Mouse (Mus musculus) cerebellum, postnatal 4 days (tissue): ENCODE results near the gene Wfdc10.

Experiments used
- DNase-seq, 2 experiments: peaks; one replicate each; pipeline ENCODE4 v3.0.0; 2022; ENCODE audit warnings: low spot score in 2 of 2, mixed read lengths in 1 of 2

Gene Wfdc10

GRCm38 (mm10) chr2:164655858-164656257 is at the start of gene Wfdc10:
Gene Wfdc10 (plus strand): TSS chr2:164656046.
- peak; percentile 32 to 60 for DNase-seq

GRCm38 (mm10) chr2:164608781-164609180 is 47.1 kb upstream of the Wfdc10 start:
- no peak for DNase-seq

- peak in 1 of 2 experiments; percentile 25 for DNase-seq
Observed at GRCm38 (mm10) chr2:164613471-164613870, 42.4 kb upstream of the Wfdc10 start, which contains the start of the genes Wfdc6b and Wfdc8. Gene Wfdc6b (plus strand): TSS chr2:164613522. Gene Wfdc8 (minus strand): TSS chr2:164613626.

GRCm38 (mm10) chr2:164615386-164615785 is 40.5 kb upstream of the Wfdc10 start:
- DNase-seq: no peak

- DNase-seq: no peak
Observed at GRCm38 (mm10) chr2:164619050-164619449, 36.8 kb upstream of the Wfdc10 start.

- DNase-seq: no peak
Observed at GRCm38 (mm10) chr2:164621775-164622174, 34.1 kb upstream of the Wfdc10 start.

- DNase-seq: no peak
Observed at GRCm38 (mm10) chr2:164635266-164635665, 20.6 kb upstream of the Wfdc10 start.

GRCm38 (mm10) chr2:164638696-164639095 is 17.1 kb upstream of the Wfdc10 start, which contains the start of gene Wfdc16:
Gene Wfdc16 (minus strand): TSS chr2:164638796.
- no peak for DNase-seq

GRCm38 (mm10) chr2:164641129-164641528 is 14.7 kb upstream of the Wfdc10 start:
- DNase-seq: no peak

GRCm38 (mm10) chr2:164641881-164642673 is 13.8 kb upstream of the Wfdc10 start:
- DNase-seq: no peak

GRCm38 (mm10) chr2:164656483-164656882 is 637 bp downstream of the Wfdc10 start, which contains the start of gene Wfdc9:
Gene Wfdc9 (minus strand): TSS chr2:164656583.
- no peak for DNase-seq

- no peak for DNase-seq
Observed at GRCm38 (mm10) chr2:164664851-164665250, 9.0 kb downstream of the Wfdc10 start.

GRCm38 (mm10) chr2:164670261-164670660 is 14.4 kb downstream of the Wfdc10 start:
- DNase-seq: no peak

GRCm38 (mm10) chr2:164670938-164671337 is 15.1 kb downstream of the Wfdc10 start:
- no peak for DNase-seq

- no peak for DNase-seq
Observed at GRCm38 (mm10) chr2:164673987-164674386, 18.1 kb downstream of the Wfdc10 start, which contains the start of gene Wfdc11. Gene Wfdc11 (minus strand): TSS chr2:164674087.

GRCm38 (mm10) chr2:164676103-164676502 is 20.3 kb downstream of the Wfdc10 start:
- no peak for DNase-seq

- DNase-seq: no peak
Observed at GRCm38 (mm10) chr2:164676916-164677685, 21.3 kb downstream of the Wfdc10 start.

- peak; percentile 40 to 73 for DNase-seq
Observed at GRCm38 (mm10) chr2:164678848-164679625, 23.2 kb downstream of the Wfdc10 start.

- DNase-seq: no peak
Observed at GRCm38 (mm10) chr2:164679906-164680305, 24.1 kb downstream of the Wfdc10 start.

GRCm38 (mm10) chr2:164684807-164685206 is 29.0 kb downstream of the Wfdc10 start, which contains the start of gene Wfdc13:
Gene Wfdc13 (plus strand): TSS chr2:164685107.
- no peak for DNase-seq

- no peak for DNase-seq
Observed at GRCm38 (mm10) chr2:164698201-164698600, 42.4 kb downstream of the Wfdc10 start, which contains the start of gene Spint4. Gene Spint4 (plus strand): TSS chr2:164698501.
